Mouse (Mus musculus) layer of hippocampus, postnatal 36 days (tissue): ENCODE measurements around the gene Slc26a10. TPM values are rescaled to one million over a fixed set of nuclear protein-coding genes. Genes with fewer than 3 reads are reported as not detected.

ENCODE experiments used
- DNase-seq, 2 experiments: peaks; one replicate each; pipeline ENCODE4 v3.0.0; 2022
- total RNA-seq, 2 experiments: library from RNA; stranded (reverse); gene quantifications; 2 replicates each; pipeline ENCODE4 v1.2.3; 2021

Gene Slc26a10
- total RNA-seq, 2 experiments from 2014 or later: 15.6 to 27.2 TPM

DNA sequence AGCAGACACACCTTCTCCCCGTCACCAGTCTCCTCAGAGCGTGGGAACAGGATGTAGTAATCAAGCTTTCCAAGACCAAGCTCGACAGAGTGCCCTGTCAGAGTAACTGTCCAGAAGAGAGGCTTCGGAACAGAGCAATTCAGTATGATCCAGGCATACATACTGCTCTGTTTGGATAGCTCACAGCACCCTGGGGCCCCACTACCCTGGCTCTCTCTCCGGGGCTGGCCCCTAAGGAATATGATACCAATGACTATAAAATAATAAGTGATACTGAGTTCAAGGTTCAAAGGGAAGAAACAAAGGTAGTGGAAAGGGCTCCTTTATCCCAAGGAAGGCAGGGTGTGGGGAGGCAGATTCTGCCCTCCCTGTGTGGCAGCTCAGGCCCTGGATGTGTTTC lies 48.0 kb downstream of the Slc26a10 start:
- no peak for DNase-seq

DNA sequence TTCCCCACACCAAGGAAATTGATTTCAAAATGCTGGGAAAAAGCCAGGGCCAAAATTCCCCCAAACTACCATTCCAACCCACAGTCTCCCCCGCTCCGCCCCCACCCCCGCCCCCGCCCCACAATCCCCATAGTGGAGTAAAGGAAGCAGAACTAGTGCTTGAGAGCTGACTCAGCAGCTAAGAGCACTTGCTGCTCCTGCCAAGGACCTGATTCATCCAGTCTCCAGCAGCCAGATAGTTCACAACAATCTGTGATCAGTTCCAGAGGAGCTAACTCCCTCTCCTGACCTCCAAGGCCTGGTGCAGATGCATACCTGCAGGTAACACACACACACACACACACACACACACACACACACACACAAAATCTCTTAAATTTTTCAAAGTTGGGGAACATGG lies 51.0 kb downstream of the Slc26a10 start:
- DNase-seq: no peak

GRCm38 (mm10) chr10:127127711-127128279 lies 52.6 kb downstream of the Slc26a10 start:
- DNase-seq: no peak

- DNase-seq: no peak
These were observed 53.9 kb downstream of the Slc26a10 start for GRCm38 (mm10) chr10:127126579-127126978.

DNA sequence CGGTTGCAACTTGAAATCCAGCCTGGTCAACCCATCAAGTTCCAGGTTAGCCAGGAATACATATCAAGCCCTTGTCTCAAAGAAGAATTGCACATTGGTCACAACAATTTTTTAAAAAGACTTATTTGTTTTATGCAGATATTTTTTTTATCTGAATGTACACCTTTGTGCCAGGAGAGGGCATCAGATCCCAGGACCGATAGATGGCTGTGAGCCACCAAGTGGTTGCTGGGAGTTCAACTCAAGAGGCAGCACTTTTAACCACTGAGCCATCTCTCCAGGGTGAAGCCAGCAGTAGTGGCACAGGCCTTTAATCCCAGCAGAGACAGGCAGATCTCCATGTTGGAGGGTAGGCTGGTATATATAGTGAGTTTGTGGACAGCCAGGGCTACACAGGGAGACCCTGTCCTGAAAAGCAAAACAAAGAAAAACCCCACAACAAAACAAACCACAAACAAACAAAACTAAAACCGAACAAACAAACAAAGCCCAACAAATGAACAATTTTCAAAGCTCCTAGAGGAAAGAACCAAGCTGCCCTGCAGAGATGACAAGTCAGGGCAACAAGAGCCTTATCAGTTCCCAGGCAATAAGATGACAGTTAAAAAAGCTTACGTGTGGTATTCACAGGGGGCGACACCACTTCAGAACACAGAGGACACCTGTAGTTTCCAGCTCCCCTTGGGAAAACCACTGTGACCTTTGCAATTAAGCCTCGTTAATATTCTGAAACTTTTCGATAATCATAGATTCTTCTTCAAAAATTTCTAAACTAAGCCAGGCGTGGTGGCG lies 55.0 kb downstream of the Slc26a10 start:
- DNase-seq: no peak

DNA sequence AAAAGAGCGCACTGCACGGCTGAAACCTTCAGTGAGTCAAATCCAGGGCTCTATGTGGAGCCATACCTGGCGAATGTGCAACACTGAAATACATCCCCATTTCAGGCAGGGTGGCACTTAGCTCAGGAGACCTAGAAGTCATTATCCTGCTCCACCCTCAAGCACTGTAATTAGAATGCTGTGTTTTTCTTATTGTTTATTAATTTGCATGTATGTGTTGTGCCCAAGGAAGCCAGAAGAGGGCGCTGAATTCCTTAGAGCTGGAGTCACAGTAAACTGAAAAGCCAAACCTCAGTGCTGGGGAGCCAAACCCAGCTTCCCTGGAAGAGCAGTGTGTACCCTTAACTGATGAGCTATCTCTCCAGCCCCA lies 57.0 kb downstream of the Slc26a10 start:
- DNase-seq: peak; percentile 60 to 76

DNA sequence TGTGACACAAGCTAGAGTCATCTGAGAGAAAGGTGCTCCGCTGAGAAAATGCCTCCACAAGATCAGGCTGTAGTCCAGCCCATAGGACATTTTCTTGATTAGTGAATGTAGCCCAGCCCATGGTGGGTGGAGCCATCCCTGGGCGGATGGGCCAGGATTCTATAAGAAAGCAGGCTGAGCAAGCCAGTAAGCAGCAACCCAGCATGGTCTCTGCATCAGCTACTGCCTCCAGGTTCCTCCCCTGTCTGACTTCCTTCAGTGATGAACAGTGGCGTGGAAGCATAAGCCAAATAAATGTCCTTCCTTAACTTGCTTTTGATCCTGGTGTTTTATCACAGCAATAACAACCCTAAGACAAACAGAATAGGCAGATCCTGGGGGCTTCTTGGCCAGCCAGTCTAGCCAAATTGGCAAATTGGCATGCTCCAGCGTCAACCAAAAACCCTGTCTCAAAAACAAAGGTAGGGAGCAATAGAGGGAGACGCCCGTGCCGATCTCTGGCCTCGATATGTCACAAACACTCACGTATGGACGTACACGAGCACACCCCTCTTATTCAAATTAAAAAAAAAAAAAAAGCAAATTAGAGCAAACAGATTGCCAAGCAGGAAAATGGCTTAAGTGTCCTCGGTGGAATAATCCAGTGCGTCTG lies 57.5 kb downstream of the Slc26a10 start:
- DNase-seq: peak in 1 of 2 experiments; percentile 27

DNA sequence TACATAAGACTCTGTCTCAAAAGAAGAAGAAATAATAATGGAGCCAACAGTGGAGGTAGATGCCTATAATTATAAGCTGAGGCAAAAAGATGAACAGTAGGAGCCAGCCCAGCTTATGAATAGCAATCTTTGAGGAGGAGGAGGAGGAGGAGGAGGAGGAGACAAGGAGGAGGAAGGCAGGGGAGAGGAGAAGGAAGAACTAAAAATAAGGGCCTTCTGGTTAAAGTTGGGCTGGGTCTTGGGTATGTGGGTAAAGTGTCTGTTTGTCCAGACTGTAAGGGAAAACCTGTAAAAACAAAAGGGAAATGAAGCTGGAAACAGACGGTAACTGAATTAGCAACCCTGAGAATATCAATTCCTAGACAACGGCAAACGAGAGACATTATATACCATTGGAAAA lies 58.4 kb downstream of the Slc26a10 start:
- no peak for DNase-seq

Other genes with a start within 250 kb of the Slc26a10 start
- gene Ctdsp2, start 201.9 kb downstream of the Slc26a10 start, total RNA-seq: 100 to 1,000 TPM; 103 to 114 TPM
- gene Avil, start 179.9 kb downstream of the Slc26a10 start, total RNA-seq: under 1 TPM; 0.35 to 0.40 TPM
- gene Tsfm, start 149.8 kb downstream of the Slc26a10 start, total RNA-seq: 10 to 100 TPM; 25.8 to 28.0 TPM
- gene Mettl1, start 139.2 kb downstream of the Slc26a10 start, total RNA-seq: 10 to 100 TPM; 12.0 to 12.6 TPM
- under 1 TPM; 0.27 to 0.30 TPM for gene Eef1akmt3, start 139.1 kb downstream of the Slc26a10 start, total RNA-seq
- 1 to 10 TPM; 1.6 to 1.7 TPM for gene Cyp27b1, start 132.4 kb downstream of the Slc26a10 start, total RNA-seq
- 10 to 100 TPM; 21.3 to 21.6 TPM for gene March9, start 120.5 kb downstream of the Slc26a10 start, total RNA-seq
- gene Cdk4, start 117.1 kb downstream of the Slc26a10 start, total RNA-seq: 10 to 100 TPM; 93.5 to 97.5 TPM
- 10 to 100 TPM; 57.4 to 61.5 TPM for gene Tspan31, start 110.4 kb downstream of the Slc26a10 start, total RNA-seq
- gene Agap2, start 105.4 kb downstream of the Slc26a10 start, total RNA-seq: 100 to 1,000 TPM; 778 to 800 TPM
- 10 to 100 TPM; 97.5 to 99.3 TPM for gene Os9, start 59.5 kb downstream of the Slc26a10 start, total RNA-seq
- 100 to 1,000 TPM; 115 to 123 TPM for gene B4galnt1, start 15.4 kb downstream of the Slc26a10 start, total RNA-seq
- 100 to 1,000 TPM; 359 to 363 TPM for gene Arhgef25, start 9.4 kb upstream of the Slc26a10 start, total RNA-seq
- gene Dtx3, start 15.1 kb upstream of the Slc26a10 start, total RNA-seq: 100 to 1,000 TPM; 238 TPM
- gene Pip4k2c, start 30.9 kb upstream of the Slc26a10 start, total RNA-seq: 10 to 100 TPM; 91.1 to 95.7 TPM
- 100 to 1,000 TPM; 715 to 742 TPM for gene Kif5a, start 82.7 kb upstream of the Slc26a10 start, total RNA-seq
- 100 to 1,000 TPM; 254 to 258 TPM for gene Dctn2, start 85.7 kb upstream of the Slc26a10 start, total RNA-seq
- gene Mbd6, start 108.4 kb upstream of the Slc26a10 start, total RNA-seq: 10 to 100 TPM; 36.5 to 52.5 TPM
- gene Mars, start 131.1 kb upstream of the Slc26a10 start, total RNA-seq: 10 to 100 TPM; 56.1 to 56.4 TPM
- 1 to 10 TPM in 1 of 2 experiments, under 1 TPM in 1; 0.86 to 1.0 TPM for gene Arhgap9, start 141.3 kb upstream of the Slc26a10 start, total RNA-seq
- 1 to 10 TPM; 2.4 to 3.2 TPM for gene Gli1, start 161.3 kb upstream of the Slc26a10 start, total RNA-seq
- gene Inhbe, start 173.8 kb upstream of the Slc26a10 start, total RNA-seq: not detected
- gene Inhbc, start 189.8 kb upstream of the Slc26a10 start, total RNA-seq: not detected
- 100 to 1,000 TPM; 153 to 163 TPM for gene R3hdm2, start 199.7 kb upstream of the Slc26a10 start, total RNA-seq